Mouse (Mus musculus) lung, postnatal 10 days (tissue): ENCODE data around the gene Acsbg1.
A peak's percentile ranks its signal among the peaks of the same experiment; 100 is the strongest.
"Not testable (repeated sequence)": the region's sequence is repeated elsewhere in the genome, so short reads cannot be mapped to it uniquely, and the experiment has no call there.

ENCODE experiments used
- DNase-seq: peaks from one replicate; pipeline ENCODE4 v3.0.0; 2021

Gene Acsbg1

GRCm38 (mm10) chr9:54661605-54662377 lies at the start of gene Acsbg1:
Gene Acsbg1, minus strand, starts transcription at chr9:54661870.
- no peak for DNase-seq

DNA sequence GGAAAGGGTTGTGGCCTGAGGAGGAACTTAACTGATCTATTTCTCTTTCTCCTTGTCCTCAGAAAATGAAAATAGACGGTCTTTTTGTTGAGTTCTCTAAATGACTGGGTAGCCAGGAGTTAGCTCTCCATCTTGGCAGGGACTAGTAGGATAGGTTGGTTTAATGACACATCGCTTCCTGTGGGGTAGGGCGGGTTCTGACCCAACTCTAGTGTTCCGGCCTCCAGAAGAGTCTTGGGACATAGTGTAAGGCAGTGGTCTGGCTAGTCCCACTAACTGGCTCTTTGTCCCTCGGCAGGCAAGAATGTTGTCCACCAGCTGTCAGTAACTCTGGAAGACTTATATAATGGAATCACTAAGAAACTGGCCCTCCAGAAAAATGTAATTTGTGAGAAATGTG lies 46.4 kb upstream of the Acsbg1 start:
- no peak for DNase-seq

- no peak for DNase-seq
Observed at GRCm38 (mm10) chr9:54707288-54707999, 45.8 kb upstream of the Acsbg1 start.

DNA sequence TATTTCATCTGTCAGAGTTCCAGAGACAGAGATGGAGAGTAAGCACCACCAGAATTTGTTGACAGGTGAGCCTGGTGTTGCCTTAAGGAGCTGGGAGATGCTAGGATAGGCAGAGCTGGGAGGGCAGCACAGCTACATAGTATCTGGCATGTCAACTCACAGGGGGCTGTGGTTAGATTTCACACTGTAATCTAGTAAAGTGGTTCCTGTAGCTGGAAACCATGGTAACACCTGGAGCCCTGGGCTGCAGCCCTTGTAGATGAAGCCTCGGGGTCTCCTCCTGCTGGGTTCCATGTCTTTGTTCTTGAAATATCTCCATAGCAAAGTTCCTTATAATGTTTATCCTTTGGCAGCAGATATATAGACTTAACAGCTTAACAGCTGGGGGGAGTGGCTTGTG lies 43.9 kb upstream of the Acsbg1 start:
- DNase-seq, result no peak

- no peak for DNase-seq
Observed at GRCm38 (mm10) chr9:54704361-54704760, 42.7 kb upstream of the Acsbg1 start.

- DNase-seq, result no peak
Observed at GRCm38 (mm10) chr9:54702581-54702980, 40.9 kb upstream of the Acsbg1 start.

- DNase-seq, result no peak
Observed at GRCm38 (mm10) chr9:54700746-54701145, 39.1 kb upstream of the Acsbg1 start.

GRCm38 (mm10) chr9:54700174-54700475 lies 38.5 kb upstream of the Acsbg1 start:
- DNase-seq, result no peak

DNA sequence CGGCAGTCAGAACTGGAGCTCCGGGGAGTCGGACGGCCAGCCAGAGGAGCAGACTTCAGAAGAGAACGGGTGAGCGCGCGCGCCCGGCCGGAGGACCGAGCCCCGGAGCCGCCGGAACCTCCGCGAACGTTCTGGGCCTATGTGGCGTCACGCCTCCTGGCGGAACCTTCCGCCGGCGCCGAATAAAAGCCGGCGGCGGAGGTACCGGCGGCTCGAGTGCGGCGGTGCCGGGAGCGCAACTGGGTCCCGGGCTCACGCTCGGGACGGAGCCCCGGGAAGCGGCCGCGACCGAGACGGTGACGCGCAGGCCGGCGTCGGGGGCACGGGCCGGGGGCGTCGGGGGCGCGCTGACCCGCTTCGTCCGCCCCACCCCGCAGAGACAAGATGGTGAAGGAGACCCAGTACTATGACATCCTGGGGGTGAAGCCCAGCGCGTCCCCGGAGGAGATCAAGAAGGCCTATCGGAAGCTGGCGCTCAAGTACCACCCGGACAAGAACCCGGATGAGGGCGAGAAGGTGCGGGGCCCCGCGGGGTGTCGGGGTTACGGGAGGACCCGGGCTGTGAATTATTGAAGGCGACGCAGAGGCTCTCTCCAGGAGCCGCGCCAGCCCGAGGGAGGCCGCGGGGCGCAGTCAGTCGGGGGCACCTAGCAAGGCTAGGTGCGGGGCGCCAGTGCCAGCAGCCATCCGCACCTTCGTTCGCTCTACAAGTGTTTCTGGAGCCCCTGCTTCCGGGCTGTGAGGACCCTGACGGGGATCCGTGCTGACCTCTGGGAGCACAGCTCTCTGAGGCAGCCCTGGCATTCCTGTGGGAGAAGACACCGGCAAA lies 37.9 kb upstream of the Acsbg1 start:
- DNase-seq, result peak; percentile 86

GRCm38 (mm10) chr9:54699087-54699344 lies 37.3 kb upstream of the Acsbg1 start:
- no peak for DNase-seq

- peak; percentile 27 for DNase-seq
Observed at GRCm38 (mm10) chr9:54698318-54699086, 36.8 kb upstream of the Acsbg1 start, which contains the start of gene Dnaja4. Gene Dnaja4, plus strand, starts transcription at chr9:54698873.

- not testable (repeated sequence) for DNase-seq
Observed at GRCm38 (mm10) chr9:54691241-54691805, 29.7 kb upstream of the Acsbg1 start.

- DNase-seq, result not testable (repeated sequence)
Observed at GRCm38 (mm10) chr9:54690697-54691096, 29.0 kb upstream of the Acsbg1 start.

GRCm38 (mm10) chr9:54689446-54689845 lies 27.8 kb upstream of the Acsbg1 start:
- no peak for DNase-seq

- DNase-seq, result no peak
Observed at GRCm38 (mm10) chr9:54687246-54688236, 25.9 kb upstream of the Acsbg1 start.

GRCm38 (mm10) chr9:54683814-54684605 lies 22.3 kb upstream of the Acsbg1 start:
- no peak for DNase-seq

- peak; percentile 41 for DNase-seq
Observed at GRCm38 (mm10) chr9:54682846-54683245, 21.2 kb upstream of the Acsbg1 start.

DNA sequence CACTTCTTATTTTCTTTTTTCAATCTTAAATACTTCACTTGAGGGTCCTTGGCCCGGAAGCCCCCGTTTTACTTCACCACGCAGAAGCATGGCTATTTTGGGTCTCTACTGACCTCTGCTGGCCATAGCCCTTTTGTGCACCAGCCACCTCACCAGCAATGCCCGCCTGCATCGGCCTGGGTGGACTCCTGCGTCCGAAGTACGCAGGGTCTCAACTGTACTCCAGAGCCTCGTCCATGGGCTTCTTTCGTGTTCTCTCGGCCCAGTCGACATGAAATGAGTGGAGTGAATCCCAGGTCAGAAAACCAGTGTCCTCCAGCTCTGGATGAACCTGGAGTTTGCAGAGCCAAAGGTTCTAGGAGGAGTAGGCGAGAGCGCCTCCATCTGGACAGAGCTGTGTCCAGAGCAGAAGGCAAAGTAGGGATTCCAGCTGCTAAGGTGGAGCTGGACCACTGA lies 14.9 kb upstream of the Acsbg1 start:
- peak; percentile 80 for DNase-seq

GRCm38 (mm10) chr9:54673887-54674286 lies 12.2 kb upstream of the Acsbg1 start:
- DNase-seq, result peak; percentile 68

GRCm38 (mm10) chr9:54671962-54672361 lies 10.3 kb upstream of the Acsbg1 start:
- DNase-seq, result no peak
